Mouse (Mus musculus): Measurements from ENCODE around the gene Tbck.

DNA sequence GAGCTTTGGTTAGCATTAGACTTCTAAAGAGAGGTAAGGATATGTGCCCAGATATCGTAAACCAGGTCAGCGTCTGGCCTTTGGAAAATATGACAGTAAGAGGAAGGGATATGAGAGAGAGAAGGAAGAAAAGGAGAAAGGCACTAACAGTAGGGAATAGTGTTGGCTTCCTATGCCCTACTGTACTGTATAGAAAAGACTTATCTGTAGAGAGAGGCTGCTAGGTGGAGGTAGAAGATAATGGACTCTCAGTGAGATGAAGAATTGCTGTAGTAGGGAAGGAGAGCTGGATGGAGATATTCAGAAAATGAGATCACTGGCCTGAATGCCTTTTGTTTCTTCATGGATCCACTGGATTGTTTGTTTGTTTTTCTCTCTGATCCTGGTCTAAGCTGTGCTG is 97.2 kb downstream of the Tbck start:
- TF ChIP-seq CTCF (IDR thresholded peaks at IDR 0.05; ENCODE audit: borderline replicate concordance, control insufficient read depth, extremely low read depth, insufficient read depth, low read length, poor library complexity) = no peak
- TF ChIP-seq POLR2A (IDR thresholded peaks at IDR 0.05; ENCODE audit: control insufficient read depth, extremely low read depth, insufficient read depth, low read length, poor library complexity) = no peak

Measured in thymus, adult 2 months (tissue).